Mouse (Mus musculus) ES-Bruce4 (cell line): ENCODE data around the gene Atp2a2.

Experiments
- CTCF ChIP-seq: IDR thresholded peaks from one replicate; pipeline ENCODE4 v1.8.1; 2011; ENCODE audit warnings: low read depth, low read length
- EP300 ChIP-seq: IDR thresholded peaks from 2 replicates; pipeline ENCODE4 v1.6.1; 2011; ENCODE audit warnings: low read depth, low read length; ENCODE audit not compliant: insufficient read depth
- POLR2A ChIP-seq: IDR thresholded peaks from one replicate; pipeline ENCODE4 v1.8.1; 2011; ENCODE audit warnings: low read length; ENCODE audit not compliant: insufficient read depth

GRCm38 (mm10) chr5:122502077-122502941 is at the start of gene Atp2a2:
- no peak for TF ChIP-seq CTCF
- TF ChIP-seq POLR2A = peak; percentile 57
- TF ChIP-seq EP300 = no peak
